Mouse (Mus musculus): Measurements from ENCODE around the gene Idh2.

GRCm38 (mm10) chr7:80057002-80057691 is 58.0 kb downstream of the Idh2 start:
- TF ChIP-seq CTCF (IDR thresholded peaks at IDR 0.05; ENCODE audit: control insufficient read depth, insufficient read depth, insufficient replicate concordance, low read depth, low read length) (no peak), POLR2A (IDR thresholded peaks at IDR 0.05; ENCODE audit: control insufficient read depth, low read depth, low read length) (no peak)

Measured in testis, adult 2 months (tissue).